Comparison of ENCODE assay signal across 15 mouse cellular contexts in the genomic region with DNA sequence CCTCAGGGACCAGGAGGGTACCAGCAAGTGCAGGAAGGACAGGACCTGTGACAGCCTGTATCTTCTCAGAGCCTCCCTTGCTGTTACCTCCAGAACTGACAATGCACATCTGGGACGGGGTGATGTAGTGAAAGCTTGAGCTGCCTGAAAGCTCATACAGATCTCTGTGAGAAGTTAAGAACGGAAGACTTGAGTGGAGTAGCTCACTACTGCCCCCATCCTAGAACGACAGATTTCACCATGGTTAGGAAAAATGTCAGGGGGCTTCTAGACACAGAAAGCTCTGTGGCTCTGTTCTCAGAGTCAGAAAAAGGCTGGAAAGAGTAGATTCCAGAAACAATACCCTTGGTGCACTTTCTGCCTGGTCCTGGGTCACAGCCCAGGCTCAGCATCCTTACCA.
DNase-seq lines count a peak whose midpoint lies in the region; ATAC-seq and TF ChIP-seq lines count a peak whose summit lies in the region.
"Had no signal": no experiment of that assay in that cellular context is flagged by ENCODE, and none has a peak within 500 bp of the region (broad histone marks: within the 10 kb centered on the region; RNA-seq: fewer than 3 reads in every experiment).

No protein-coding gene starts in this region.

- peak; percentile 73 for TF ChIP-seq CTCF in hindbrain, postnatal 0 days (IDR thresholded peaks at IDR 0.05; ENCODE audit: low read depth)
- no peak for TF ChIP-seq CTCF in thymus, adult 2 months (IDR thresholded peaks at IDR 0.05; ENCODE audit: borderline replicate concordance, control insufficient read depth, extremely low read depth, insufficient read depth, low read length, poor library complexity)

- WGBS in hindbrain, postnatal 0 days = 5% methylated on average over 3 of the region's 3 CpGs
- WGBS in hindbrain, embryonic 10.5 days = 13% methylated on average over 3 of the region's 3 CpGs
- 9% methylated on average over 3 of the region's 3 CpGs for WGBS in thymus, adult 2 months

- H3K9me3 ChIP-seq in hindbrain, postnatal 0 days (ENCODE audit: low read length) = no peaks in the 10 kb centered on the region
- no peaks in the 10 kb centered on the region for H3K9me3 ChIP-seq in hindbrain, embryonic 10.5 days
- H3K9me3 ChIP-seq: forebrain, embryonic 10.5 days; lung, embryonic 15.5 days; midbrain, embryonic 12.5 days had no signal

- no peak overlapping the region for H3K4me3 ChIP-seq in hindbrain, postnatal 0 days (ENCODE audit: low read length)
- H3K4me3 ChIP-seq in hindbrain, embryonic 10.5 days = no peak overlapping the region
- H3K4me3 ChIP-seq in thymus, adult 2 months (ENCODE audit: control insufficient read depth, insufficient read depth, low read length) = no peak overlapping the region
- H3K4me3 ChIP-seq: forebrain, embryonic 10.5 days; lung, embryonic 15.5 days; midbrain, embryonic 12.5 days had no signal

- no peak overlapping the region for H3K9ac ChIP-seq in hindbrain, postnatal 0 days (replicated peaks; ENCODE audit: low read length)
- H3K9ac ChIP-seq: lung, embryonic 15.5 days; midbrain, embryonic 12.5 days had no signal

- 0 out of 2 replicates have a peak, but pooled peaks have one; percentile 15 for ATAC-seq in hindbrain, postnatal 0 days

- DNase-seq in cerebellum, postnatal 25 days = peak; percentile 32 to 41
- no peak for DNase-seq in cerebellum, postnatal 4 days (ENCODE audit: low spot score in 2 of 2)
- peak; percentile 75 for DNase-seq in hindbrain, postnatal 0 days (ENCODE audit: low spot score)
- no peak for DNase-seq in hindbrain, embryonic 10.5 days (ENCODE audit: low spot score)
- DNase-seq in thymus, adult 2 months = peak; percentile 16
- DNase-seq in thymus, postnatal 36 days = no peak
- DNase-seq in thymus, postnatal 4 days = peak; percentile 43
- no peak for DNase-seq in liver
- DNase-seq: B cell, adult 2 months; gastrocnemius, postnatal 36 days; kidney, postnatal 14 days; right cerebral cortex, adult 18-20 months had no signal

- no peaks in the 10 kb centered on the region for H3K4me1 ChIP-seq in hindbrain, postnatal 0 days (ENCODE audit: insufficient read depth, low read length)
- H3K4me1 ChIP-seq in hindbrain, embryonic 10.5 days (replicated peaks) = peaks cover 8% of the 10 kb centered on the region
- H3K4me1 ChIP-seq in thymus, adult 2 months (replicated peaks; ENCODE audit: control insufficient read depth, insufficient read depth, low read length) = peaks cover 5% of the 10 kb centered on the region

- H3K27ac ChIP-seq in hindbrain, postnatal 0 days = no peak overlapping the region
- no peak overlapping the region for H3K27ac ChIP-seq in hindbrain, embryonic 10.5 days
- no peak overlapping the region for H3K27ac ChIP-seq in thymus, adult 2 months (ENCODE audit: control insufficient read depth, insufficient read depth, low read length)
- H3K27ac ChIP-seq: forebrain, embryonic 10.5 days; lung, embryonic 15.5 days; midbrain, embryonic 12.5 days had no signal

- no peaks in the 10 kb centered on the region for H3K36me3 ChIP-seq in hindbrain, postnatal 0 days (ENCODE audit: insufficient read depth, low read length)
- H3K36me3 ChIP-seq in hindbrain, embryonic 10.5 days = no peaks in the 10 kb centered on the region
- H3K36me3 ChIP-seq in thymus, adult 2 months (ENCODE audit: control insufficient read depth, insufficient read depth, low read length) = no peaks in the 10 kb centered on the region
- H3K36me3 ChIP-seq: forebrain, embryonic 10.5 days; lung, embryonic 15.5 days; midbrain, embryonic 12.5 days had no signal

- H3K4me2 ChIP-seq in hindbrain, postnatal 0 days (ENCODE audit: low read depth, low read length) = no peak overlapping the region
- H3K4me2 ChIP-seq: lung, embryonic 15.5 days; midbrain, embryonic 12.5 days had no signal

- TF ChIP-seq POLR2A in thymus, adult 2 months (IDR thresholded peaks at IDR 0.05; ENCODE audit: control insufficient read depth, extremely low read depth, insufficient read depth, low read length, poor library complexity) = no peak

- no peaks in the 10 kb centered on the region; the same call in none of the 2 replicates for H3K27me3 ChIP-seq in hindbrain, postnatal 0 days (ENCODE audit: insufficient read depth, low read length)
- peaks cover 74% of the 10 kb centered on the region for H3K27me3 ChIP-seq in hindbrain, embryonic 10.5 days (ENCODE audit: insufficient read depth, poor library complexity, severe bottlenecking)
- H3K27me3 ChIP-seq in thymus, adult 2 months (ENCODE audit: control insufficient read depth, insufficient read depth, low read length) = peaks cover 3% of the 10 kb centered on the region

Comparison
In these comparisons a context has a peak if more than half of its experiments do, and no peak if none do; other contexts are left out.
1. DNase-seq: peak in cerebellum, postnatal 25 days (2 of 2), hindbrain, postnatal 0 days (single experiment), thymus, adult 2 months (single experiment) and thymus, postnatal 4 days (single experiment); none in cerebellum, postnatal 4 days (0 of 2), hindbrain, embryonic 10.5 days (single experiment), thymus, postnatal 36 days (0 of 2) and liver (single experiment).